15 mouse cellular contexts compared by ENCODE assay signal in genomic region chrX:127554001-127554400, GRCm38 (mm10).
"Had no signal": no experiment of that assay in that cellular context is flagged by ENCODE, and none has a peak within 500 bp of the region (broad histone marks: within the 10 kb centered on the region; RNA-seq: fewer than 3 reads in every experiment).

No protein-coding gene starts in this region.

- H3K4me3 ChIP-seq: kidney, embryonic 15.5 days; left cerebral cortex, adult 2 months; limb, embryonic 12.5 days; liver, embryonic 13.5 days; lung, embryonic 15.5 days; megakaryocyte, embryonic 14.5 days; midbrain, embryonic 12.5 days; neural tube, embryonic 12.5 days had no signal

- ATAC-seq: liver, postnatal 0 days had no signal

- H3K27me3 ChIP-seq: kidney, embryonic 15.5 days; limb, embryonic 12.5 days; liver, embryonic 13.5 days; lung, embryonic 15.5 days; megakaryocyte, embryonic 14.5 days; midbrain, embryonic 12.5 days; neural tube, embryonic 12.5 days had no signal

- H3K4me2 ChIP-seq: kidney, embryonic 15.5 days; limb, embryonic 12.5 days; liver, embryonic 13.5 days; lung, embryonic 15.5 days; midbrain, embryonic 12.5 days; neural tube, embryonic 12.5 days had no signal

- H3K27ac ChIP-seq: kidney, embryonic 15.5 days; left cerebral cortex, adult 2 months; limb, embryonic 12.5 days; liver, embryonic 13.5 days; lung, embryonic 15.5 days; macrophage; midbrain, embryonic 12.5 days; neural tube, embryonic 12.5 days; stomach, postnatal 0 days had no signal

- DNase-seq: kidney, postnatal 14 days; liver; liver, embryonic 13.5 days; liver, postnatal 0 days; lung, postnatal 14 days; thymus, postnatal 4 days had no signal

- H3K36me3 ChIP-seq: kidney, embryonic 15.5 days; limb, embryonic 12.5 days; liver, embryonic 13.5 days; lung, embryonic 15.5 days; midbrain, embryonic 12.5 days; neural tube, embryonic 12.5 days had no signal

- H3K4me1 ChIP-seq: kidney, embryonic 15.5 days; limb, embryonic 12.5 days; liver, embryonic 13.5 days; lung, embryonic 15.5 days; megakaryocyte, embryonic 14.5 days; midbrain, embryonic 12.5 days; neural tube, embryonic 12.5 days had no signal

- H3K9me3 ChIP-seq: kidney, embryonic 15.5 days; limb, embryonic 12.5 days; liver, embryonic 13.5 days; lung, embryonic 15.5 days; megakaryocyte, embryonic 14.5 days; midbrain, embryonic 12.5 days; neural tube, embryonic 12.5 days had no signal

- H3K9ac ChIP-seq: kidney, embryonic 15.5 days; limb, embryonic 12.5 days; liver, embryonic 13.5 days; liver, postnatal 0 days; lung, embryonic 15.5 days; midbrain, embryonic 12.5 days; neural tube, embryonic 12.5 days had no signal
